Mouse (Mus musculus) CH12.LX (cell line): Measurements from ENCODE around the gene Sh3glb2.

ENCODE experiments used
- CHD1 ChIP-seq: IDR thresholded peaks from 2 replicates; pipeline ENCODE4 v1.6.1; 2012; ENCODE audit warnings: low read depth, low read length, improper control_type of control experiment, inconsistent platforms
- CTCF ChIP-seq, 2 experiments: IDR thresholded peaks in 1 of 2; conservative IDR thresholded peaks in 1 of 2; 2 replicates each; pipeline ENCODE4 v1.5.1; 2011 to 2012; ENCODE audit warnings: low read depth in 2 of 2, low read length in 2 of 2, improper control_type of control experiment in 1 of 2, inconsistent platforms in 1 of 2, mild to moderate bottlenecking in 1 of 2, moderate library complexity in 1 of 2
- ELF1 ChIP-seq: IDR thresholded peaks from 2 replicates; pipeline ENCODE4 v1.6.1; 2014; ENCODE audit warnings: low read depth, mild to moderate bottlenecking, inconsistent platforms, low read length, improper control_type of control experiment
- ETS1 ChIP-seq: conservative IDR thresholded peaks from 2 replicates; pipeline ENCODE4 v1.6.1; 2012; ENCODE audit warnings: low read depth, mild to moderate bottlenecking, inconsistent platforms, low read length, improper control_type of control experiment, moderate library complexity
- HCFC1 ChIP-seq: IDR thresholded peaks from 2 replicates; pipeline ENCODE4 v1.6.1; 2012; ENCODE audit warnings: low read depth, mild to moderate bottlenecking, inconsistent platforms, low read length, improper control_type of control experiment
- MAFK ChIP-seq: IDR thresholded peaks from 2 replicates; pipeline ENCODE4 v1.6.1; 2011; ENCODE audit warnings: low read length, improper control_type of control experiment; ENCODE audit not compliant: insufficient replicate concordance
- NELFE ChIP-seq: IDR thresholded peaks from 2 replicates; pipeline ENCODE4 v1.6.1; 2011; ENCODE audit warnings: low read depth, low read length, improper control_type of control experiment
- POLR2A ChIP-seq: IDR thresholded peaks from 2 replicates; pipeline ENCODE4 v1.6.1; 2011; ENCODE audit warnings: low read depth, mild to moderate bottlenecking, improper control_type of control experiment, low read length
- RAD21 ChIP-seq: IDR thresholded peaks from 2 replicates; pipeline ENCODE4 v1.6.1; 2011; ENCODE audit warnings: low read depth, mild to moderate bottlenecking, low read length, improper control_type of control experiment, moderate library complexity
- RCOR1 ChIP-seq: conservative IDR thresholded peaks from 2 replicates; pipeline ENCODE4 v1.6.1; 2012; ENCODE audit warnings: low read depth, mild to moderate bottlenecking, inconsistent platforms, low read length, improper control_type of control experiment
- UBTF ChIP-seq: IDR thresholded peaks from 2 replicates; pipeline ENCODE4 v1.6.1; 2012; ENCODE audit warnings: low read depth, mild to moderate bottlenecking, inconsistent platforms, low read length, improper control_type of control experiment, moderate library complexity
- USF1 ChIP-seq: IDR thresholded peaks from 2 replicates; pipeline ENCODE4 v1.6.1; 2014; ENCODE audit warnings: low read depth, mild to moderate bottlenecking, inconsistent platforms, low read length, improper control_type of control experiment
- ZC3H11A ChIP-seq: IDR thresholded peaks from 2 replicates; pipeline ENCODE4 v1.6.1; 2012; ENCODE audit warnings: low read depth, mild to moderate bottlenecking, inconsistent platforms, low read length, improper control_type of control experiment

- TF ChIP-seq POLR2A (no peak), RCOR1 (no peak), ZC3H11A (no peak), MAFK (no peak), CHD1 (no peak), USF1 (no peak), HCFC1 (no peak), NELFE (no peak), ETS1 (no peak), CTCF (conservative IDR thresholded peaks at IDR 0.05 in 1 of 2, IDR thresholded peaks at IDR 0.05 in 1 of 2; ENCODE audit: low read depth in 2 of 2, low read length in 2 of 2) (no peak), RAD21 (no peak), UBTF (no peak), ELF1 (no peak)
Measured at GRCm38 (mm10) chr2:30408452-30409100, 49.4 kb upstream of the Sh3glb2 start.
